Mouse (Mus musculus): ENCODE measurements around the gene Agrn.

Gene Agrn

GRCm38 (mm10) chr4:156136285-156137100 is 60.8 kb downstream of the Agrn start:
- DNase-seq: no peak

- no peak for DNase-seq
Measured at GRCm38 (mm10) chr4:156135801-156136200, 61.5 kb downstream of the Agrn start.

- no peak for DNase-seq
Measured at GRCm38 (mm10) chr4:156135112-156135511, 62.2 kb downstream of the Agrn start.

GRCm38 (mm10) chr4:156133943-156134605 is 63.2 kb downstream of the Agrn start:
- no peak for DNase-seq

GRCm38 (mm10) chr4:156133334-156133733 is 64.0 kb downstream of the Agrn start:
- no peak for DNase-seq

- DNase-seq: no peak
Measured at GRCm38 (mm10) chr4:156130940-156131339, 66.3 kb downstream of the Agrn start.

GRCm38 (mm10) chr4:156130436-156130835 is 66.9 kb downstream of the Agrn start, which contains the start of gene Rnf223:
Rnf223 (plus strand) TSS chr4:156130513.
- DNase-seq: no peak

GRCm38 (mm10) chr4:156128746-156129145 is 68.5 kb downstream of the Agrn start:
- no peak for DNase-seq

- no peak for DNase-seq
Measured at GRCm38 (mm10) chr4:156126841-156127240, 70.4 kb downstream of the Agrn start.

GRCm38 (mm10) chr4:156125393-156125792 is 71.9 kb downstream of the Agrn start:
- DNase-seq: no peak

GRCm38 (mm10) chr4:156124077-156124476 is 73.2 kb downstream of the Agrn start:
- no peak for DNase-seq

Data from cerebellum, adult 18-20 months (tissue).